Mouse (Mus musculus) testis, adult 2 months (tissue): ENCODE measurements around the gene Lpar3. TPM values are rescaled to one million over a fixed set of nuclear protein-coding genes. Genes with fewer than 3 reads are reported as not detected.

Experiments used
- H3K27ac ChIP-seq: fragments of 200-500 bp; 2 replicates; pipeline ENCODE4 v1.5.1; 2012; ENCODE audit warnings: low read depth, low read length; ENCODE audit not compliant: control insufficient read depth, insufficient read depth
- H3K27me3 ChIP-seq: fragments of 200-500 bp; 2 replicates; pipeline ENCODE4 v1.6.1; 2012; ENCODE audit warnings: mild to moderate bottlenecking, low read length, moderate library complexity; ENCODE audit not compliant: control insufficient read depth, insufficient read depth
- H3K36me3 ChIP-seq: fragments of 200-500 bp; 2 replicates; pipeline ENCODE4 v1.6.1; 2012; ENCODE audit warnings: mild to moderate bottlenecking, low read length; ENCODE audit not compliant: control insufficient read depth, insufficient read depth
- H3K4me1 ChIP-seq: fragments of 200-500 bp; 2 replicates; pipeline ENCODE4 v1.6.1; 2012; ENCODE audit warnings: low read length; ENCODE audit not compliant: control insufficient read depth, insufficient read depth
- H3K4me3 ChIP-seq: fragments of 200-500 bp; 2 replicates; pipeline ENCODE4 v1.5.1; 2012; ENCODE audit warnings: low read depth, mild to moderate bottlenecking, low read length, moderate library complexity, mixed read lengths; ENCODE audit not compliant: control insufficient read depth
- CTCF ChIP-seq: fragments of 200-500 bp; IDR thresholded peaks from 2 replicates; pipeline ENCODE4 v1.5.1; 2012; ENCODE audit warnings: low read depth, mild to moderate bottlenecking, inconsistent platforms, low read length, moderate library complexity; ENCODE audit not compliant: control insufficient read depth, insufficient read depth, insufficient replicate concordance
- POLR2A ChIP-seq: fragments of 200-500 bp; IDR thresholded peaks from 2 replicates; pipeline ENCODE4 v1.6.1; 2012; ENCODE audit warnings: low read depth, mild to moderate bottlenecking, inconsistent platforms, low read length, moderate library complexity; ENCODE audit not compliant: control insufficient read depth
- polyA plus RNA-seq: library from polyadenylated mRNA; depleted of rRNA; stranded (reverse); fragments of >200 nt; gene quantifications from 2 replicates; pipeline ENCODE4 v1.2.3, GENCODE M21; 2012

Lpar3 gene
- polyA plus RNA-seq, 1 experiment, result 27.0 TPM

GRCm38 (mm10) chr3:146246992-146247391 is 26.2 kb downstream of the Lpar3 start:
- Histone ChIP-seq H3K27ac (no peak overlapping the region), H3K4me3 (no peak overlapping the region), H3K27me3 (no peaks in the 10 kb centered on the region), H3K4me1 (no peaks in the 10 kb centered on the region), H3K36me3 (no peaks in the 10 kb centered on the region)
- TF ChIP-seq CTCF (no peak), POLR2A (no peak)

- Histone ChIP-seq H3K4me1 (no peaks in the 10 kb centered on the region; the same call in 1 of the 2 replicates), H3K36me3 (no peaks in the 10 kb centered on the region), H3K27ac (no peak overlapping the region), H3K4me3 (no peak overlapping the region), H3K27me3 (no peaks in the 10 kb centered on the region)
- TF ChIP-seq POLR2A, result no peak
- no peak for TF ChIP-seq CTCF
Observed at GRCm38 (mm10) chr3:146249895-146250294, 29.1 kb downstream of the Lpar3 start.

GRCm38 (mm10) chr3:146251771-146252170 is 31.0 kb downstream of the Lpar3 start:
- TF ChIP-seq POLR2A (no peak), CTCF (no peak)
- no peaks in the 10 kb centered on the region for H3K27me3 ChIP-seq
- H3K36me3 ChIP-seq, result no peaks in the 10 kb centered on the region
- H3K4me3 ChIP-seq, result no peak overlapping the region
- no peaks in the 10 kb centered on the region; the same call in 1 of the 2 replicates for H3K4me1 ChIP-seq
- no peak overlapping the region for H3K27ac ChIP-seq

- TF ChIP-seq CTCF (no peak), POLR2A (no peak)
- peak overlapping the region; percentile 64; the same call in 1 of the 2 replicates for H3K27ac ChIP-seq
- no peak overlapping the region for H3K4me3 ChIP-seq
- H3K27me3 ChIP-seq, result no peaks in the 10 kb centered on the region
- no peaks in the 10 kb centered on the region for H3K36me3 ChIP-seq
- no peaks in the 10 kb centered on the region; the same call in 1 of the 2 replicates for H3K4me1 ChIP-seq
Observed at GRCm38 (mm10) chr3:146253736-146254320, 33.1 kb downstream of the Lpar3 start.

GRCm38 (mm10) chr3:146255123-146255522 is 34.4 kb downstream of the Lpar3 start:
- no peak for TF ChIP-seq POLR2A
- TF ChIP-seq CTCF, result no peak
- Histone ChIP-seq H3K27me3 (no peaks in the 10 kb centered on the region), H3K4me3 (no peak overlapping the region), H3K4me1 (peaks cover 3% of the 10 kb centered on the region), H3K36me3 (no peaks in the 10 kb centered on the region), H3K27ac (no peak overlapping the region; the same call in 1 of the 2 replicates)

GRCm38 (mm10) chr3:146257483-146258122 is 36.8 kb downstream of the Lpar3 start:
- TF ChIP-seq POLR2A, result no peak
- Histone ChIP-seq H3K36me3 (no peaks in the 10 kb centered on the region), H3K4me1 (peaks cover 10% of the 10 kb centered on the region), H3K4me3 (no peak overlapping the region), H3K27ac (no peak overlapping the region), H3K27me3 (no peaks in the 10 kb centered on the region)

GRCm38 (mm10) chr3:146260203-146260602 is 39.4 kb downstream of the Lpar3 start:
- H3K4me1 ChIP-seq, result peaks cover 10% of the 10 kb centered on the region
- H3K36me3 ChIP-seq, result no peaks in the 10 kb centered on the region
- no peaks in the 10 kb centered on the region for H3K27me3 ChIP-seq
- H3K4me3 ChIP-seq, result peak overlapping the region; percentile 25
- TF ChIP-seq POLR2A, result no peak
- TF ChIP-seq CTCF, result no peak
- no peak overlapping the region for H3K27ac ChIP-seq

- Histone ChIP-seq H3K36me3 (no peaks in the 10 kb centered on the region), H3K4me1 (peaks cover 10% of the 10 kb centered on the region), H3K27ac (no peak overlapping the region), H3K27me3 (no peaks in the 10 kb centered on the region), H3K4me3 (no peak overlapping the region)
- TF ChIP-seq CTCF (no peak), POLR2A (no peak)
Observed at GRCm38 (mm10) chr3:146260845-146261244, 40.1 kb downstream of the Lpar3 start.
